Mouse (Mus musculus): ENCODE measurements at regions not wholly inside any gene's neighbourhood (a gene's known extent, or its start where the extent isn't known, plus 50 kb on each side); places are given as distances from the start of the nearest gene placed in this dataset.
"Not testable (repeated sequence)": the region's sequence is repeated elsewhere in the genome, so short reads cannot be mapped to it uniquely, and the experiment has no call there.

DNA sequence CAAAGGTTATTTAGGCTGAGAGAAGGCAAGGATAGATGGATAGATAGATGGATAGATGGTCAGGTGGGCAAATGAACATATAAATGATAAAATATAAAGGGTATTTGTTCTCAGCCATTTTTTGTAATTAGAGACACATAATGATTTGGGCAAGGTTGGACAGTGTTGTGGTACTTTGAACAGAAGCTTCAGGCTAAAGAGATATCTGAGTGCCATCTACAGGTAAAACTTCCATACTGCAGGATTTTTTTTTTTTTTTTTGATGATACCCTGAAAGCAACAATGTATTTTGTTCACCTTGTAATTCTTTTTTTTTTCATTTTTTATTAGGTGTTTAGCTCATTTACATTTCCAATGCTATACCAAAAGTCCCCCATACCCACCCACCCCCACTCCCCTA lies 110.1 kb upstream of the Trabd2b start:
- Histone ChIP-seq H3K27ac (ENCODE audit: insufficient read depth, low read length) (no peak overlapping the region), H3K4me1 (ENCODE audit: control insufficient read depth, insufficient read depth, low read length) (no peaks in the 10 kb centered on the region), H3K4me3 (ENCODE audit: insufficient read depth, low read length) (no peak overlapping the region)
- TF ChIP-seq CTCF (IDR thresholded peaks at IDR 0.05; ENCODE audit: extremely low read depth, insufficient read depth, low read length) (no peak), POLR2A (IDR thresholded peaks at IDR 0.05; ENCODE audit: extremely low read depth, insufficient read depth, low read length) (no peak)

DNA sequence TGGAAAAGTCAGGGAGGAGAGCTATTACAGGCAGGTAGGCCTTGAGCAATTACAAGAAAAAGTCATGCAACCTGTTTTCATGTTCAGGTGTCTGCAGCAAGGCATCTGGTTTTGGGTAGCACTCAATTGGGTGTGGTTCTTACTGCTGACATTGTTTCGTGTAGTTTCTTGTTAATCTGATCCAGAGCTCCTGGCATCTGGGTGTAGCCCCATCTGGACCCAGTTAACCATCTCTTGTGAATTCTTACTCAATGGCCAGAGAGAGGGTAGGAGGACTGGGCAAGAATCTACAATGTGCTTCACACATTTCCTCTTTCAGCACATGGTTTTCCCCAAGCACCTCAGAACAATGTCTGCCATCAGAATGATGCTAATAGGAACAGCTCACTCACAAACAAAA lies 108.0 kb upstream of the Trabd2b start:
- H3K4me3 ChIP-seq (ENCODE audit: insufficient read depth, low read length); H3K27ac ChIP-seq (ENCODE audit: insufficient read depth, low read length); H3K4me1 ChIP-seq (ENCODE audit: control insufficient read depth, insufficient read depth, low read length): not testable (repeated sequence)

DNA sequence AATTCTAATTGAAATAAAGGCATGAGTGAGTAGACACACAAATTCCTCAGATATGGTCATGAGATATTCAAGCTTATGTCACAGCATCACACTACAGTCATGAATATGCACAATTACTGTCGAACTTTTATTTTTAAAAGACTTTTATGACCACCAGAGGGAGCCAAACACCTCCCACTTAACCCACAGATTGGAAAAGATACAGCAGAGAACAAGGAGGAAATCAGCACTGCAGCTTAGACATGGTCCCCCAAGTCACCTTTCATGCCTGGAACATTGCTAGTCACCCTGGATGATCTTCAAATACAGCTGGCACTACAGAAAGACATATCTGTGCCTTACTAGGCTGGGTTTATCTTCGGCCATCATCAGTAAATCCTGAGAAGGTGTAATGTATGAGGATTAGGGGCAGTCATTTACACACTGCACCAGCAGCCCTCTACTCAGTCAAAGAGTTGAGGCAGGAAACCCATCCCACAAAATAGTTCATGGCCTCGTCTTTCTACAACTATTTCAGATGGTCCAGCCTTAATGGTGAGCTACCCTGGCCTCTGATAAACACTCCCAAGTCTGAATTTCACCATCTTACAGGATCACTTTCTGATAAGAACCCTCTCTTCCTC lies 106.0 kb upstream of the Trabd2b start:
- Histone ChIP-seq H3K4me3 (ENCODE audit: insufficient read depth, low read length) (no peak overlapping the region), H3K27ac (ENCODE audit: insufficient read depth, low read length) (no peak overlapping the region), H3K4me1 (ENCODE audit: control insufficient read depth, insufficient read depth, low read length) (no peaks in the 10 kb centered on the region)
- TF ChIP-seq CTCF (IDR thresholded peaks at IDR 0.05; ENCODE audit: extremely low read depth, insufficient read depth, low read length) (peak; percentile 28; the same call in 1 of the 2 replicates), POLR2A (IDR thresholded peaks at IDR 0.05; ENCODE audit: extremely low read depth, insufficient read depth, low read length) (no peak)

DNA sequence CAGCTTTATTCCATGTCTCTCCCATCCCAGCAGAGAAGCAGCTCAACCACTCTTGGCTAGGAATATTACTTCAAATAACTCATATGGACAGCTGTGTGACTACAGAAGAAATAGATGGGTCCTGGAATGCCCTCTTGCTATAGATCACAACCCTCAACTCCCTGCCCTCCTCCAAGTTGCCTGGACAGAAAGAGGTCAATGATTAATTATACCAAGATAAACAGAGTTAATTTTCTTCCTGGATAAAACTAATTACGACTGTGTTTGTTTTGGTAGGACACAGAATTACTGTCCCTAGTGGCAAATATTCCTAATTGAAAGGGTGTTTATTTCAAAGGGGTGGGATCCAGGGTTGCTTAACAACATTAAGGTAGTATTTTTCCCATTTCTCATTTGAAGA lies 101.9 kb upstream of the Trabd2b start:
- Histone ChIP-seq H3K27ac (ENCODE audit: insufficient read depth, low read length) (no peak overlapping the region), H3K4me1 (ENCODE audit: control insufficient read depth, insufficient read depth, low read length) (no peaks in the 10 kb centered on the region), H3K4me3 (ENCODE audit: insufficient read depth, low read length) (no peak overlapping the region)
- TF ChIP-seq CTCF (IDR thresholded peaks at IDR 0.05; ENCODE audit: extremely low read depth, insufficient read depth, low read length), result no peak
- no peak for TF ChIP-seq POLR2A (IDR thresholded peaks at IDR 0.05; ENCODE audit: extremely low read depth, insufficient read depth, low read length)

DNA sequence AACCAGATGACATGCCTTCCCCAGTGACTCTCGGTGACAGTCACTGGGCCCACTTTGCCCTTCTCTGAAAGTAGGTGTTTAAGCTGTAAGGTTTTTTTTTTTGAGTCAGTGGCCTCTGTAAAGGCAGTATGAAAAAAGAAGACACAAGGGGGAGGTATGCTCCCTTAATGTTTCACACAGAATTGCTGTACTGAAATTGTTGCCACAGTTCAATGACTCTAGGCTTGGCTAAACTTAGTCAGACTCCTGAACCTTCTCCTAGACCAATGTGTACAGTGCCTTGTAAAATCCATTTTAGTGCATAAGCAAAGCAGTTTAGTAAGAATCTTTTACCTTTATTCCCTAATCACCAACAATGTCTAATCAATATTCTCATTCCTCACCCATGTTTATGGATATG lies 99.0 kb upstream of the Trabd2b start:
- TF ChIP-seq CTCF (IDR thresholded peaks at IDR 0.05; ENCODE audit: extremely low read depth, insufficient read depth, low read length), result no peak
- no peak for TF ChIP-seq POLR2A (IDR thresholded peaks at IDR 0.05; ENCODE audit: extremely low read depth, insufficient read depth, low read length)
- Histone ChIP-seq H3K4me1 (ENCODE audit: control insufficient read depth, insufficient read depth, low read length) (no peaks in the 10 kb centered on the region), H3K4me3 (ENCODE audit: insufficient read depth, low read length) (no peak overlapping the region), H3K27ac (ENCODE audit: insufficient read depth, low read length) (no peak overlapping the region)

DNA sequence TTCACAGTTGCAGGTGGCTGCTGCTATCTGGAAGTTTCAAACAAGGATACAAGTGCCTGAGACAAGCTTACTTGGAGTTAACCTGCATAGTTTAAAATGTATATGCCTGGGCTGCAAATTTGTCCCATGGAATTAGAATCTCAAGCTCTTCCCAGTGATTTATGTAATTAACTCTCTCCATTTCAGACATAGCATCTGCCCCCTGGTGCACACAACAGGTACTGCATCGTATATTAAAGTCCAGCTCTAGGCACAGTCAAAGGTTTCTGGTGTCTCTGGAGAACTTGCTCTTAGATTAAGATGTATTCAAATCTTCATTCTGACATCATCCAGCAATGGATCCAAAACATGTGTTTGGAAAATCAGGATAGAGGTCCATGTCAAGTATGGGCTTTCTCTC lies 98.0 kb upstream of the Trabd2b start:
- Histone ChIP-seq H3K4me1 (ENCODE audit: control insufficient read depth, insufficient read depth, low read length) (no peaks in the 10 kb centered on the region), H3K27ac (ENCODE audit: insufficient read depth, low read length) (no peak overlapping the region), H3K4me3 (ENCODE audit: insufficient read depth, low read length) (no peak overlapping the region)
- no peak for TF ChIP-seq POLR2A (IDR thresholded peaks at IDR 0.05; ENCODE audit: extremely low read depth, insufficient read depth, low read length)
- peak; percentile 43; the same call in 1 of the 2 replicates for TF ChIP-seq CTCF (IDR thresholded peaks at IDR 0.05; ENCODE audit: extremely low read depth, insufficient read depth, low read length)

DNA sequence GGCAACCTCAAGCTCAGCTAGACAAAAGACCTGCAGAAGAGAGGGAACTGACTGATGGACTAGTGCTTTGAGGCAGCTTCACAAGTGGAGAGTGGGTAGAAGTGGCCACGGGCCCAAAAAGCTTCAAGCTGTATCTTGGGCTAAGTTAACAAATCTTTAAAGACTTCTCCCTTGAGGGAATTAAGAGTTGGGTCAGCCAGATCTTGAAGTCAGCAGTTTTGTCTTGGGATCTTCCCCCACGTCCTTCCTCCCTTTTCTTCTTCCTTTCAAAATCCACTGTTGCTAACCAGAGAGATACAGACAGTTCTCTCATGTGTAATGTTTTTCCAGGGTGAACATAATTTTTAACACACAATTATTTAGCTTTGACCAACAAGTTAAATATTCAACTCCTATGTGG lies 91.5 kb upstream of the Trabd2b start:
- no peaks in the 10 kb centered on the region for H3K4me1 ChIP-seq (ENCODE audit: control insufficient read depth, insufficient read depth, low read length)
- TF ChIP-seq POLR2A (IDR thresholded peaks at IDR 0.05; ENCODE audit: extremely low read depth, insufficient read depth, low read length) (no peak), CTCF (IDR thresholded peaks at IDR 0.05; ENCODE audit: extremely low read depth, insufficient read depth, low read length) (no peak)
- H3K27ac ChIP-seq (ENCODE audit: insufficient read depth, low read length), result no peak overlapping the region
- no peak overlapping the region for H3K4me3 ChIP-seq (ENCODE audit: insufficient read depth, low read length)

DNA sequence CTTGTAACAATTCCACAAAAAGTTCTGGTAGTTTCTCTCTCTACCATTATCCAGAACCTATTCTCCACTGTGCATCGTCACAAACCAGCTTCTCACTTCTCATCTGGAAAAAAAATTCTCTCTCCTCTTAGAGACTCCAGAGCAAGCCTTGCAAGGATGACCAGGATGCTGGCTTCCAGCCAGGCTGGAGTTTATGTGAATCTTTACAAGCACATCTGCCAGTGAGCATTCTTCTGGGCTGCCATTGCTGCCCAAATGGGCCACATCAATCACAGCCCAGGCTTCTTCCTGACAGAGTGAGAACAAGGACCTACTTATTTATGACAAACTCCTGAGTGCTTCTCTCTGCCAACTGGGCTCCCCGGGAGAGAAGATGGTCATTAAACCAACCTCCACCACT lies 91.0 kb upstream of the Trabd2b start:
- no peaks in the 10 kb centered on the region for H3K4me1 ChIP-seq (ENCODE audit: control insufficient read depth, insufficient read depth, low read length)
- H3K27ac ChIP-seq (ENCODE audit: insufficient read depth, low read length), result no peak overlapping the region
- no peak for TF ChIP-seq CTCF (IDR thresholded peaks at IDR 0.05; ENCODE audit: extremely low read depth, insufficient read depth, low read length)
- no peak for TF ChIP-seq POLR2A (IDR thresholded peaks at IDR 0.05; ENCODE audit: extremely low read depth, insufficient read depth, low read length)
- no peak overlapping the region for H3K4me3 ChIP-seq (ENCODE audit: insufficient read depth, low read length)

DNA sequence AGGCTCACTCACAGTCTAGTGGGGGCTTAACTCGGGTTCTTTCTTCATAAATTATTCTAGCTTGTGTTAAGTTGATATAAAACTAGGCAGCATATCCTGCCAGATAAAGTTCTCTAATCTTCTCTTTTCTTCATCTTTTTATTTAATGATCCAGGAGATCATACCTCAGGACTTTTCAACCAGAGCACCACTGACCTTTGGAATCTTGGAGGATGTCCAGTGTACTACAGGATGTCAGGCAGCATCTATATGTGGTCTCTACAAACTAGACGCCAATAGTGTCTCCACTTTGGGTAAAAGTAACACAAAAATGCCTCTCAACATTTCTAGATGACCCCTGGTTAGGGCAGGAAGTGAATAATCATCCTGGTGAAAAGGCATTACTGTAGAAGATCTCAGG lies 89.4 kb upstream of the Trabd2b start:
- Histone ChIP-seq H3K4me3 (ENCODE audit: insufficient read depth, low read length) (no peak overlapping the region), H3K4me1 (ENCODE audit: control insufficient read depth, insufficient read depth, low read length) (no peaks in the 10 kb centered on the region), H3K27ac (ENCODE audit: insufficient read depth, low read length) (no peak overlapping the region)
- TF ChIP-seq CTCF (IDR thresholded peaks at IDR 0.05; ENCODE audit: extremely low read depth, insufficient read depth, low read length), result no peak
- no peak for TF ChIP-seq POLR2A (IDR thresholded peaks at IDR 0.05; ENCODE audit: extremely low read depth, insufficient read depth, low read length)

DNA sequence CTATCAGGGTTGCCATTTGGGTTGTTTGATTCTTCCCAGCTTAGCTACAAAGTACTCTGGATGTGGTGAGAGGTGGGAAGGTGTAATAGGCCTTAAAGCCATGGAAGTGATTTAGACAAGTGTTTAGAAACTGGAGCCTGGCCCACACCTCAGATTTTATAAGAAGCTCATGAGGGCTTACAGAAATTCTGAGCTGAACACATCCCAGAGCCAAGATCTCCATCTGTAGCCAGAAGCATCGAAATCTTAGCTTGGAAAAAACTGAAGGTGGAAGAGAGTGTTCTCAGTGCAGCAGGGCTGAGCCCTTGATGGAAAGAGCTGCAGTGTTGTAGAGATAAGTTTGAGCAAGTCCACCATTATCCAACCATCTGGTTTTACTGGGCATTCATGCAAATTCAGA lies 86.4 kb upstream of the Trabd2b start:
- Histone ChIP-seq H3K4me3 (ENCODE audit: insufficient read depth, low read length) (no peak overlapping the region), H3K27ac (ENCODE audit: insufficient read depth, low read length) (no peak overlapping the region), H3K4me1 (ENCODE audit: control insufficient read depth, insufficient read depth, low read length) (no peaks in the 10 kb centered on the region)
- TF ChIP-seq POLR2A (IDR thresholded peaks at IDR 0.05; ENCODE audit: extremely low read depth, insufficient read depth, low read length) (no peak), CTCF (IDR thresholded peaks at IDR 0.05; ENCODE audit: extremely low read depth, insufficient read depth, low read length) (no peak)

Data from cortical plate, adult 2 months (tissue).